Mouse (Mus musculus) small intestine, adult 2 months (tissue): ENCODE measurements around the gene Olfr767.

Experiments used
- CTCF ChIP-seq: fragments of 200-500 bp; IDR thresholded peaks from 2 replicates; pipeline ENCODE4 v1.5.1; 2012; ENCODE audit warnings: low read depth, mild to moderate bottlenecking, control low read depth, inconsistent platforms, low read length, moderate library complexity, mixed read lengths; ENCODE audit not compliant: insufficient replicate concordance, insufficient read length; ENCODE audit errors: extremely low read depth
- POLR2A ChIP-seq: fragments of 200-500 bp; IDR thresholded peaks from 2 replicates; pipeline ENCODE4 v1.6.1; 2012; ENCODE audit warnings: low read depth, mild to moderate bottlenecking, control low read depth, inconsistent platforms, low read length, moderate library complexity

GRCm38 (mm10) chr10:129028343-129028742 is 54.4 kb downstream of the Olfr767 start:
- TF ChIP-seq CTCF = no peak
- no peak for TF ChIP-seq POLR2A
